Mouse (Mus musculus) naive thymus-derived CD4-positive, alpha-beta T cell, adult 2 months (primary cell): Measurements from ENCODE around the gene Hmgn3.

Experiments
- DNase-seq: peaks from one replicate; pipeline ENCODE4 v3.0.0-alpha.2; 2011; ENCODE audit warnings: low read depth

The Hmgn3 gene

GRCm38 (mm10) chr9:83100786-83101185, 45.7 kb downstream of the Hmgn3 start:
- no peak for DNase-seq

GRCm38 (mm10) chr9:83098652-83099307, 47.7 kb downstream of the Hmgn3 start:
- no peak for DNase-seq

- DNase-seq: no peak
Observed at GRCm38 (mm10) chr9:83097816-83098215, 48.7 kb downstream of the Hmgn3 start.

GRCm38 (mm10) chr9:83094649-83095336, 51.7 kb downstream of the Hmgn3 start:
- DNase-seq: no peak

GRCm38 (mm10) chr9:83083790-83084469, 62.6 kb downstream of the Hmgn3 start:
- DNase-seq: no peak

GRCm38 (mm10) chr9:83083091-83083490, 63.4 kb downstream of the Hmgn3 start:
- no peak for DNase-seq

- DNase-seq: no peak
Observed at GRCm38 (mm10) chr9:83082296-83082695, 64.2 kb downstream of the Hmgn3 start.

- no peak for DNase-seq
Observed at GRCm38 (mm10) chr9:83079724-83080123, 66.8 kb downstream of the Hmgn3 start.

- DNase-seq: no peak
Observed at GRCm38 (mm10) chr9:83068246-83068645, 78.2 kb downstream of the Hmgn3 start.

GRCm38 (mm10) chr9:83061289-83061688, 85.2 kb downstream of the Hmgn3 start:
- no peak for DNase-seq
